Mouse (Mus musculus) urinary bladder, postnatal 25 days (tissue): ENCODE measurements around the gene Psma7.

Experiments
- DNase-seq: peaks from one replicate; pipeline ENCODE4 v3.0.0; 2022; ENCODE audit warnings: low spot score

The Psma7 gene

GRCm38 (mm10) chr2:180042256-180042857 lies at the start of gene Psma7, which contains the start of gene Ss18l1:
TSS of gene Psma7 (minus strand) at chr2:180042433.
TSS of gene Ss18l1 (plus strand) at chr2:180042509.
- DNase-seq: peak; percentile 87

GRCm38 (mm10) chr2:180090285-180090684 lies 48.1 kb upstream of the Psma7 start:
- DNase-seq: no peak

GRCm38 (mm10) chr2:180087472-180087871 lies 45.2 kb upstream of the Psma7 start:
- no peak for DNase-seq

- no peak for DNase-seq
Observed at GRCm38 (mm10) chr2:180086637-180087027, 44.4 kb upstream of the Psma7 start.

GRCm38 (mm10) chr2:180085926-180086636 lies 43.8 kb upstream of the Psma7 start:
- DNase-seq: no peak

- no peak for DNase-seq
Observed at GRCm38 (mm10) chr2:180084565-180084964, 42.3 kb upstream of the Psma7 start.

- no peak for DNase-seq
Observed at GRCm38 (mm10) chr2:180083063-180083462, 40.8 kb upstream of the Psma7 start.

GRCm38 (mm10) chr2:180080680-180081079 lies 38.4 kb upstream of the Psma7 start:
- DNase-seq: no peak

GRCm38 (mm10) chr2:180077622-180078021 lies 35.4 kb upstream of the Psma7 start:
- no peak for DNase-seq

GRCm38 (mm10) chr2:180072886-180073285 lies 30.7 kb upstream of the Psma7 start:
- DNase-seq: no peak

- no peak for DNase-seq
Observed at GRCm38 (mm10) chr2:180071671-180072070, 29.4 kb upstream of the Psma7 start.

- peak; percentile 95 for DNase-seq
Observed at GRCm38 (mm10) chr2:180070481-180071453, 28.5 kb upstream of the Psma7 start, which contains the start of gene Mtg2. TSS of gene Mtg2 (plus strand) at chr2:180070588.

GRCm38 (mm10) chr2:180069770-180070480 lies 27.7 kb upstream of the Psma7 start:
- DNase-seq: no peak

- no peak for DNase-seq
Observed at GRCm38 (mm10) chr2:180063338-180064131, 21.3 kb upstream of the Psma7 start.

GRCm38 (mm10) chr2:180053001-180053400 lies 10.8 kb upstream of the Psma7 start:
- DNase-seq: no peak

- no peak for DNase-seq
Observed at GRCm38 (mm10) chr2:180051986-180052733, 9.9 kb upstream of the Psma7 start.

GRCm38 (mm10) chr2:180050986-180051385 lies 8.8 kb upstream of the Psma7 start:
- DNase-seq: peak; percentile 88

- DNase-seq: no peak
Observed at GRCm38 (mm10) chr2:180047980-180048635, 5.9 kb upstream of the Psma7 start.

- no peak for DNase-seq
Observed at GRCm38 (mm10) chr2:180047580-180047979, 5.3 kb upstream of the Psma7 start.

GRCm38 (mm10) chr2:180045283-180045682 lies 3.0 kb upstream of the Psma7 start:
- peak; percentile 33 for DNase-seq
